Mouse (Mus musculus) Muller cell, postnatal 12 days (primary cell): ENCODE data around the gene H3f3b.

Experiments used
- DNase-seq: peaks from one replicate; pipeline ENCODE4 v3.0.0-alpha.2; 2015; ENCODE audit errors: inconsistent ontology term

The H3f3b gene

GRCm38 (mm10) chr11:116001725-116002124, 26.0 kb downstream of the H3f3b start:
- DNase-seq: no peak

- peak; percentile 54 for DNase-seq
These were observed 27.2 kb downstream of the H3f3b start for GRCm38 (mm10) chr11:116000607-116001006.

GRCm38 (mm10) chr11:115999538-116000143, 28.1 kb downstream of the H3f3b start:
- peak; percentile 55 for DNase-seq

- no peak for DNase-seq
These were observed 28.7 kb downstream of the H3f3b start for GRCm38 (mm10) chr11:115999027-115999426.

GRCm38 (mm10) chr11:115997662-115998061, 30.1 kb downstream of the H3f3b start:
- no peak for DNase-seq

- DNase-seq: no peak
These were observed 30.7 kb downstream of the H3f3b start for GRCm38 (mm10) chr11:115997047-115997446.

- DNase-seq: no peak
These were observed 32.5 kb downstream of the H3f3b start for GRCm38 (mm10) chr11:115995256-115995655.

GRCm38 (mm10) chr11:115992098-115992497, 35.7 kb downstream of the H3f3b start:
- peak; percentile 54 for DNase-seq

- no peak for DNase-seq
These were observed 38.1 kb downstream of the H3f3b start for GRCm38 (mm10) chr11:115989686-115990085.

- DNase-seq: no peak
These were observed 44.5 kb downstream of the H3f3b start for GRCm38 (mm10) chr11:115983291-115983690.

GRCm38 (mm10) chr11:115982472-115982871, 45.3 kb downstream of the H3f3b start:
- DNase-seq: no peak

- no peak for DNase-seq
These were observed 52.2 kb downstream of the H3f3b start for GRCm38 (mm10) chr11:115975544-115975943.

GRCm38 (mm10) chr11:115975083-115975420, 52.7 kb downstream of the H3f3b start:
- DNase-seq: no peak

- peak; percentile 47 for DNase-seq
These were observed 53.3 kb downstream of the H3f3b start, which contains the start of gene Itgb4 for GRCm38 (mm10) chr11:115974309-115975082. Gene Itgb4, plus strand, starts transcription at chr11:115974709.
